Mouse (Mus musculus) liver, adult 2 months (tissue): ENCODE measurements around the gene Plxnb2. TPM values are rescaled to one million over a fixed set of nuclear protein-coding genes. Genes with fewer than 3 reads are reported as not detected.

ENCODE experiments used
- DNase-seq: peaks from one replicate; pipeline ENCODE4 v3.0.0-alpha.2; 2011; ENCODE audit warnings: low read depth, low spot score; ENCODE audit errors: extremely low read depth
- H3K27ac ChIP-seq: fragments of 200-500 bp; replicated peaks from 2 replicates; pipeline ENCODE4 v1.5.1; 2012; ENCODE audit warnings: low read depth, mild to moderate bottlenecking, control low read depth, inconsistent platforms, low read length; ENCODE audit not compliant: insufficient read depth
- H3K27me3 ChIP-seq: fragments of 200-500 bp; 2 replicates; pipeline ENCODE4 v1.6.1; 2012; ENCODE audit warnings: mild to moderate bottlenecking, moderate library complexity, low read length, inconsistent platforms; ENCODE audit not compliant: control insufficient read depth, insufficient read depth
- H3K36me3 ChIP-seq: fragments of 200-500 bp; 2 replicates; pipeline ENCODE4 v1.6.1; 2012; ENCODE audit warnings: low read length, inconsistent platforms; ENCODE audit not compliant: control insufficient read depth, insufficient read depth
- H3K4me1 ChIP-seq: fragments of 200-500 bp; 2 replicates; pipeline ENCODE4 v1.6.1; 2011; ENCODE audit warnings: low read length; ENCODE audit not compliant: control insufficient read depth, insufficient read depth
- H3K4me3 ChIP-seq: fragments of 200-500 bp; 2 replicates; pipeline ENCODE4 v1.5.1; 2011; ENCODE audit warnings: low read depth, mild to moderate bottlenecking, control low read depth, low read length, moderate library complexity; ENCODE audit not compliant: insufficient read depth
- H3K79me2 ChIP-seq: fragments of 200-500 bp; 2 replicates; pipeline ENCODE4 v1.6.1; 2012; ENCODE audit warnings: inconsistent platforms, mild to moderate bottlenecking, low read length, moderate library complexity; ENCODE audit not compliant: control insufficient read depth, insufficient read depth
- H3K9ac ChIP-seq: fragments of 200-500 bp; 2 replicates; pipeline ENCODE4 v1.6.1; 2012; ENCODE audit warnings: low read depth, mild to moderate bottlenecking, control low read depth, inconsistent platforms, low read length
- CTCF ChIP-seq: fragments of 200-500 bp; IDR thresholded peaks from 2 replicates; pipeline ENCODE4 v1.5.1; 2011; ENCODE audit warnings: low read depth, low read length, control low read depth
- POLR2A ChIP-seq: fragments of 200-500 bp; IDR thresholded peaks from 2 replicates; pipeline ENCODE4 v1.6.1; 2011; ENCODE audit warnings: low read length, control low read depth; ENCODE audit not compliant: insufficient read depth; ENCODE audit errors: extremely low read depth
- WGBS: fragments of 180-500 bp; shearing (Covaris S2); methylation state at CpG from one replicate; pipeline ENCODE4 v1.1.7; 2018; 5-methylcytosine and 5-hydroxymethylcytosine counted together
- polyA plus RNA-seq: library from polyadenylated mRNA; depleted of rRNA; stranded (reverse); fragments of >200 nt; gene quantifications from 2 replicates; pipeline ENCODE4 v1.2.3, GENCODE M21; 2012; rRNA removed
- total RNA-seq: library from RNA; depleted of rRNA; stranded (reverse); fragments of >200 nt; gene quantifications from 2 replicates; pipeline ENCODE4 v1.2.3, GENCODE M21; 2014; rRNA removed

The Plxnb2 gene
- 80.0 and 111 TPM in 2 replicates for total RNA-seq
- 189 and 199 TPM in 2 replicates for polyA plus RNA-seq

DNA sequence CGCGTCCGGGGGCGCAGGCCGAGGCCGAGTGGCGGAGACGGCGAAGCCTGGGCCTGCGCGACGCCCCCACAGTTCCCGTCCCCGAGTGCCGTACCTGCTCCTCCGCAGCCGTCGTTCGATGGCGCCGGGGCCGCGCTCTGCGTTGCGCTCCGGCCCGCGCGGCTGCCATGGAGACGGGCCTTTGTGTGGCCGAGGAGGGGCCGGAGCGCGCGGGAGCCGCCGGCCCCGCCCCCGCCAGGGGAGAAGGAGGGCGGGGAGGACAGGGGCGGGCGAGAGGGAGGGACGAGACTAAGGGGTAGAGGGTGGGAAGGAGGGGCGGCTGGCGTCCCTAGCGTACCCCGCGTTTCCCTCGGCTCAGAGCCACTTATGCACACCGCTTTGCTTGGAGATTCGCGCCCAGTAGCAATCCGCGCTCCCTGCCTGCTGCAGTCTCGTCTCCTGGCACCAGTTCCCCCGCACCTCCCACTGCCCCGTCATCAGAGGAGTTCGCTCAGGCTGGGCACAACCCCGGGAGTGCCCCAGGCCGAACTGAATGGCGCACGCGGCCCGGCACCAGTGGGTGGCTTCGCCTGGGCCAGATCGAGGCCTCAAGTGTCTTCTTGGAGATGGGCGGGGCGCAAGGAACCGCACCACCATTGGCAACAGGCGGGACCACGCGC, at the start of gene Plxnb2:
Gene Plxnb2 (minus strand): TSS at position 218 of the 659 bp plus-strand sequence.
- peaks cover 28% of the 10 kb centered on the region for H3K4me1 ChIP-seq
- H3K9ac ChIP-seq: peak within 1 kb of the TSS; percentile 87
- H3K4me3 ChIP-seq: peak within 1 kb of the TSS; percentile 82
- TF ChIP-seq CTCF (no peak), POLR2A (peak; percentile 80; the same call in 1 of the 2 replicates)
- DNase-seq: peak; percentile 83
- no peaks in the 10 kb centered on the region for H3K36me3 ChIP-seq
- H3K27me3 ChIP-seq: no peaks in the 10 kb centered on the region
- WGBS: under 1% methylated on average over 70 of the region's 72 CpGs
- peaks cover 18% of the 10 kb centered on the region; the same call in 1 of the 2 replicates for H3K79me2 ChIP-seq
- peak within 1 kb of the TSS; percentile 96 for H3K27ac ChIP-seq

DNA sequence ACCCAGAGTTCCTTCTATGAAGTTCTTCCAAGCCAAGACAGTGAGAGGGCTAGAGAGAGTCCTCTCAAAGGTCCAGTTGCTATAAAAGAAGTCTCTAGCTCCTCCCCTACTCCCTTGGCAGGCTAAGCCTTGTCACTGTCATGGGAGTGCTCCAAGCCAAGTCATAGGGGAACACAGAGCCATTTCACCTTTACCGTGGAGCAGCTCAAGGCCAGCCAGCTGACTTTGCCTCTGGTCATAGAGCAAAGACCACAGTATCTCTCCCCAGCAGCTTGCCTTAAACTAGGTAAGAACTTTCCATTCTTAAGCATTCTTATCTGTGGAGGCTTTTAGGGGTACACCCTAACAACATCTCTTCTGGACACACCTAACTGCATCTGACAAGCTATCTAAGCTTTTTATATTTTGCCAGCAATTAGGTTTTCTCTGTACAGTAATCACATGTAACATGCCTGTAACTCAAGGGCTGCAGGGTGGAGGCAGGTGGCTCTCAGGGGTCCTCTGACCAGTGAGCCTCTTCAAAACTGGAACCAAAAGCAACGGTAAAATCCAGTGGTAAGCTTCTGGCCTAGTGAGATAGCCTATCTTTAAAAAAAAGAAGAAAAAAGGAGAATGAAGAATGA, 35.1 kb upstream of the Plxnb2 start:
- peaks cover 2% of the 10 kb centered on the region; the same call in 1 of the 2 replicates for H3K36me3 ChIP-seq
- 49% methylated on average over 2 of the region's 2 CpGs for WGBS
- H3K4me3 ChIP-seq: no peak overlapping the region
- peak; percentile 85 for DNase-seq
- H3K79me2 ChIP-seq: peaks cover 23% of the 10 kb centered on the region
- no peak overlapping the region for H3K27ac ChIP-seq
- no peaks in the 10 kb centered on the region for H3K27me3 ChIP-seq
- peaks cover 10% of the 10 kb centered on the region for H3K4me1 ChIP-seq
- H3K9ac ChIP-seq: no peak overlapping the region
- TF ChIP-seq POLR2A (no peak), CTCF (no peak)

GRCm38 (mm10) chr15:89214953-89215352, 34.4 kb upstream of the Plxnb2 start:
- Histone ChIP-seq H3K79me2 (peaks cover 20% of the 10 kb centered on the region), H3K27me3 (no peaks in the 10 kb centered on the region), H3K4me3 (no peak overlapping the region), H3K27ac (no peak overlapping the region), H3K4me1 (peaks cover 12% of the 10 kb centered on the region), H3K9ac (no peak overlapping the region), H3K36me3 (peaks cover 2% of the 10 kb centered on the region; the same call in 1 of the 2 replicates)
- 96% methylated on average over 3 of the region's 3 CpGs for WGBS
- TF ChIP-seq CTCF (no peak), POLR2A (no peak)
- DNase-seq: no peak

DNA sequence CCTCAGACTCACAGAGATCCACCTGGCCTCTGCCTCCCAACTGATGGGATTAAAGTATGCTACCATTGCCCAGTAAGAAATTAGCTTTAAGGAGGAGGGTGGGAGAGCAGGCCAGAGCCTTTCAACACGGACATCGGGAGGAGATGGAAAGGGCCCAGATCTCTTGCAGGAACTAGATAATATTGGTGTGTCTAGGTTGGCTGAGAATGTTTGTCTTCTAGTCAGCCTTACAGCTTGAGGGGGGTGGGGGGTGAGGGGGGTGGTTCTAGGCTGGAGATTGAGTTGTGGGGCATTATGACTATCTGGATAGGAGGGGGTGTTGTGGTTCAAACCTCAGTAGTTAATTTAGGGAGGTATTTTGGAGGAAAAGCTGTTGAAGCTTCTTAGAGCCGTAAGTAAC, 32.9 kb upstream of the Plxnb2 start:
- peaks cover 12% of the 10 kb centered on the region for H3K4me1 ChIP-seq
- no peak overlapping the region for H3K4me3 ChIP-seq
- WGBS: 84% methylated on average over 3 of the region's 3 CpGs
- H3K27ac ChIP-seq: no peak overlapping the region
- peaks cover 13% of the 10 kb centered on the region for H3K79me2 ChIP-seq
- H3K36me3 ChIP-seq: peaks cover 2% of the 10 kb centered on the region; the same call in 1 of the 2 replicates
- TF ChIP-seq CTCF: no peak
- TF ChIP-seq POLR2A: no peak
- no peak for DNase-seq
- H3K9ac ChIP-seq: no peak overlapping the region
- no peaks in the 10 kb centered on the region for H3K27me3 ChIP-seq

DNA sequence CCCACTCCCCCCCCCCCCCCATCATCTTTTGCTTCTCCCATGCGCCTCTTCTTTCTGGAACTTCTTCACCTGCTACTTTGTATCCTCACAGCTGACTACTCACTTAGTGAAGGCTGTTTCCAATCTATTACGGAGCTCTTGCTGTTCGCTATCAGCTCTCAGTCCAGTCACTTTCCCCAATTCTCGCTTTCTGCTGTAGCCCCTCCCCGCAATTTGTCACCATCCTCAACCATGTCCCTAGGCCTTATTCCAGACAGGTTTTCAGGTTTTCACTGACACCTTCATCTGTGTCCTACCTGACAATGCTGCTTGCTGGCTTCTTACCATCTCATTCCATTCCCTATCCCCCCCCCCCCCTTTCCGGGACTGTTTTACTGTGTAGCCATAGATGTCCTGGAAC, 31.9 kb upstream of the Plxnb2 start:
- Histone ChIP-seq H3K4me1 (peaks cover 12% of the 10 kb centered on the region), H3K27ac (no peak overlapping the region), H3K4me3 (no peak overlapping the region)

More for the DNA sequence above, 31.9 kb upstream of the Plxnb2 start:
- peaks cover 2% of the 10 kb centered on the region; the same call in 1 of the 2 replicates for H3K36me3 ChIP-seq
- no peaks in the 10 kb centered on the region for H3K27me3 ChIP-seq
- DNase-seq: no peak
- WGBS: 81% methylated on average over 6 of the region's 6 CpGs
- H3K9ac ChIP-seq: no peak overlapping the region
- peaks cover 13% of the 10 kb centered on the region for H3K79me2 ChIP-seq
- no peak for TF ChIP-seq POLR2A
- no peak for TF ChIP-seq CTCF
